Mouse (Mus musculus) heart, embryonic 14.5 days (tissue): ENCODE measurements at regions not wholly inside any gene's neighbourhood (a gene's known extent, or its start where the extent isn't known, plus 50 kb on each side); places are given as distances from the start of the nearest gene placed in this dataset.

ENCODE experiments used
- ATAC-seq: fragments of 200-750 bp; cut with Nextera tagmentation; 2 replicates; pipeline ENCODE4 v1.8.0; 2017; ENCODE audit warnings: low read depth, moderate TSS enrichment; ENCODE audit not compliant: insufficient number of reproducible peaks, insufficient read depth, low FRiP score
- H3K27ac ChIP-seq, 2 experiments: fragments of 200-500 bp in 1 of 2; fragments of 300-500 bp in 1 of 2; sonication (generic) in 1 of 2; replicated peaks in 1 of 2; 2 replicates each; pipeline ENCODE4 v1.5.1; 2012 to 2014; ENCODE audit warnings: low read depth in 2 of 2, low read length in 2 of 2, control low read depth in 1 of 2, mild to moderate bottlenecking in 1 of 2, mixed read lengths in 1 of 2; ENCODE audit not compliant: control insufficient read depth in 1 of 2, insufficient read depth in 1 of 2
- H3K27me3 ChIP-seq: fragments of 300-500 bp; sonication (generic); 2 replicates; pipeline ENCODE4 v1.6.1; 2014; ENCODE audit warnings: mild to moderate bottlenecking, low read length, control low read depth; ENCODE audit not compliant: control insufficient read depth, insufficient read depth
- H3K36me3 ChIP-seq: fragments of 300-500 bp; sonication (generic); 2 replicates; pipeline ENCODE4 v1.6.1; 2014; ENCODE audit warnings: mild to moderate bottlenecking, control low read depth, low read length, mixed read lengths; ENCODE audit not compliant: control insufficient read depth, insufficient read depth
- H3K4me1 ChIP-seq, 2 experiments: fragments of 200-500 bp in 1 of 2; fragments of 300-500 bp in 1 of 2; sonication (generic) in 1 of 2; 2 replicates each; pipeline ENCODE4 v1.6.1; 2012 to 2014; ENCODE audit warnings: low read length in 2 of 2, control low read depth in 1 of 2, mixed read lengths in 1 of 2; ENCODE audit not compliant: control insufficient read depth in 2 of 2, insufficient read depth in 2 of 2
- H3K4me2 ChIP-seq: fragments of 300-500 bp; sonication (generic); 2 replicates; pipeline ENCODE4 v1.6.1; 2014; ENCODE audit warnings: mild to moderate bottlenecking, low read length
- H3K4me3 ChIP-seq, 2 experiments: fragments of 200-500 bp in 1 of 2; fragments of 300-500 bp in 1 of 2; sonication (generic) in 1 of 2; 2 replicates each; pipeline ENCODE4 v1.5.1; 2012 to 2014; ENCODE audit warnings: low read length in 2 of 2, mild to moderate bottlenecking in 2 of 2, control low read depth in 1 of 2, low read depth in 1 of 2, moderate library complexity in 1 of 2; ENCODE audit not compliant: control insufficient read depth in 1 of 2, insufficient read depth in 1 of 2
- H3K9ac ChIP-seq: fragments of 300-500 bp; sonication (generic); 2 replicates; pipeline ENCODE4 v1.6.1; 2014; ENCODE audit warnings: mild to moderate bottlenecking, low read length
- H3K9me3 ChIP-seq: fragments of 300-500 bp; sonication (generic); 2 replicates; pipeline ENCODE4 v1.6.1; 2016; ENCODE audit warnings: low read length, control low read depth; ENCODE audit not compliant: control insufficient read depth
- WGBS: fragments of 180-500 bp; shearing (Covaris S2); extraction: QIAGEN DNeasy Blood & Tissue Kit; methylation state at CpG from one replicate; pipeline ENCODE4 v1.1.7; 2014; 5-methylcytosine and 5-hydroxymethylcytosine counted together

- Histone ChIP-seq H3K27me3 (no peaks in the 10 kb centered on the region), H3K36me3 (no peaks in the 10 kb centered on the region), H3K9ac (no peak overlapping the region), H3K27ac (no peak overlapping the region), H3K4me1 (no peaks in the 10 kb centered on the region), H3K4me2 (no peak overlapping the region), H3K4me3 (no peak overlapping the region), H3K9me3 (no peaks in the 10 kb centered on the region)
- 61% methylated on average over 9 of the region's 9 CpGs for WGBS
- no peak for ATAC-seq
Observed at GRCm38 (mm10) chr12:99039497-99040322, 119.3 kb downstream of the Ttc8 start.

- 51% methylated on average over 4 of the region's 4 CpGs for WGBS
- H3K4me1 ChIP-seq, result no peaks in the 10 kb centered on the region
- no peak overlapping the region for H3K4me3 ChIP-seq
- H3K27ac ChIP-seq, result no peak overlapping the region
- H3K36me3 ChIP-seq, result no peaks in the 10 kb centered on the region
- ATAC-seq, result no peak
- no peaks in the 10 kb centered on the region for H3K9me3 ChIP-seq
- H3K27me3 ChIP-seq, result no peaks in the 10 kb centered on the region
- no peak overlapping the region for H3K9ac ChIP-seq
- no peak overlapping the region for H3K4me2 ChIP-seq
Observed at GRCm38 (mm10) chr12:99041606-99042005, 121.2 kb downstream of the Ttc8 start.

- WGBS, result 79% methylated on average over 16 of the region's 16 CpGs
- no peak overlapping the region for H3K9ac ChIP-seq
- H3K4me1 ChIP-seq, result no peaks in the 10 kb centered on the region
- H3K4me2 ChIP-seq, result no peak overlapping the region
- H3K36me3 ChIP-seq, result no peaks in the 10 kb centered on the region
- no peak for ATAC-seq
- H3K27me3 ChIP-seq, result no peaks in the 10 kb centered on the region
- no peaks in the 10 kb centered on the region for H3K9me3 ChIP-seq
- H3K4me3 ChIP-seq, result no peak overlapping the region
- no peak overlapping the region for H3K27ac ChIP-seq
Observed at GRCm38 (mm10) chr12:99042918-99043862, 122.8 kb downstream of the Ttc8 start.

GRCm38 (mm10) chr12:99044477-99044876 is 124.1 kb downstream of the Ttc8 start:
- Histone ChIP-seq H3K9ac (no peak overlapping the region), H3K36me3 (no peaks in the 10 kb centered on the region), H3K4me1 (no peaks in the 10 kb centered on the region), H3K27ac (no peak overlapping the region), H3K4me3 (no peak overlapping the region), H3K4me2 (no peak overlapping the region), H3K27me3 (no peaks in the 10 kb centered on the region), H3K9me3 (no peaks in the 10 kb centered on the region)
- ATAC-seq, result no peak
- 63% methylated on average over 5 of the region's 5 CpGs for WGBS

- WGBS, result 33% methylated on average over 2 of the region's 2 CpGs
- Histone ChIP-seq H3K4me2 (no peak overlapping the region), H3K27ac (no peak overlapping the region), H3K27me3 (no peaks in the 10 kb centered on the region), H3K36me3 (no peaks in the 10 kb centered on the region), H3K4me1 (no peaks in the 10 kb centered on the region), H3K9ac (no peak overlapping the region), H3K4me3 (no peak overlapping the region), H3K9me3 (no peaks in the 10 kb centered on the region)
- no peak for ATAC-seq
Observed at GRCm38 (mm10) chr12:99050426-99050825, 130.1 kb downstream of the Ttc8 start.

GRCm38 (mm10) chr12:99052599-99052998 is 132.2 kb downstream of the Ttc8 start:
- H3K9ac ChIP-seq, result no peak overlapping the region
- H3K27ac ChIP-seq, result no peak overlapping the region
- H3K4me3 ChIP-seq, result no peak overlapping the region
- H3K27me3 ChIP-seq, result no peaks in the 10 kb centered on the region
- H3K4me1 ChIP-seq, result no peaks in the 10 kb centered on the region
- no peak for ATAC-seq
- WGBS, result 81% methylated on average over 7 of the region's 7 CpGs
- no peaks in the 10 kb centered on the region for H3K36me3 ChIP-seq
- H3K4me2 ChIP-seq, result no peak overlapping the region
- H3K9me3 ChIP-seq, result no peaks in the 10 kb centered on the region

GRCm38 (mm10) chr12:99057521-99057920 is 137.1 kb downstream of the Ttc8 start:
- Histone ChIP-seq H3K27me3 (no peaks in the 10 kb centered on the region), H3K27ac (no peak overlapping the region), H3K4me3 (no peak overlapping the region), H3K4me1 (no peaks in the 10 kb centered on the region), H3K9me3 (no peaks in the 10 kb centered on the region), H3K9ac (no peak overlapping the region), H3K4me2 (no peak overlapping the region), H3K36me3 (no peaks in the 10 kb centered on the region)
- 74% methylated on average over 2 of the region's 2 CpGs for WGBS
- no peak for ATAC-seq
